Mouse (Mus musculus): ENCODE results near the gene Adamts13. TPM values are rescaled to one million over a fixed set of nuclear protein-coding genes. Genes with fewer than 3 reads are reported as not detected.

Adamts13 gene
- total RNA-seq, 2 experiments from 2014 or later, result 0.19 to 0.77 TPM

Other genes with a start within 250 kb of the Adamts13 start
- not detected in 2 replicates for gene Abo, start 108.4 kb upstream of the Adamts13 start, total RNA-seq (2015; ENCODE audit: low replicate concordance)
- gene Abo, start 108.4 kb upstream of the Adamts13 start, total RNA-seq (2017; ENCODE audit: low replicate concordance), result not detected in 2 replicates
- 2.1 and 6.1 TPM in 2 replicates for gene Surf6, start 70.5 kb upstream of the Adamts13 start, total RNA-seq (2015; ENCODE audit: low replicate concordance)
- gene Surf6, start 70.5 kb upstream of the Adamts13 start, total RNA-seq (2017; ENCODE audit: low replicate concordance), result 7.4 and 7.6 TPM in 2 replicates
- 1.3 and 4.4 TPM in 2 replicates for gene Med22, start 62.7 kb upstream of the Adamts13 start, total RNA-seq (2015; ENCODE audit: low replicate concordance)
- gene Med22, start 62.7 kb upstream of the Adamts13 start, total RNA-seq (2017; ENCODE audit: low replicate concordance), result 6.0 and 10.6 TPM in 2 replicates
- 469 and 488 TPM in 2 replicates for gene Rpl7a, start 62.7 kb upstream of the Adamts13 start, total RNA-seq (2015; ENCODE audit: low replicate concordance)
- 357 and 378 TPM in 2 replicates for gene Rpl7a, start 62.7 kb upstream of the Adamts13 start, total RNA-seq (2017; ENCODE audit: low replicate concordance)
- 14.4 and 16.9 TPM in 2 replicates for gene Surf2, start 57.0 kb upstream of the Adamts13 start, total RNA-seq (2015; ENCODE audit: low replicate concordance)
- gene Surf2, start 57.0 kb upstream of the Adamts13 start, total RNA-seq (2017; ENCODE audit: low replicate concordance), result 4.2 and 15.0 TPM in 2 replicates
- 9.6 and 34.7 TPM in 2 replicates for gene Surf1, start 56.9 kb upstream of the Adamts13 start, total RNA-seq (2015; ENCODE audit: low replicate concordance)
- gene Surf1, start 56.9 kb upstream of the Adamts13 start, total RNA-seq (2017; ENCODE audit: low replicate concordance), result 17.5 and 20.1 TPM in 2 replicates
- 24.4 and 25.7 TPM in 2 replicates for gene Surf4, start 39.5 kb upstream of the Adamts13 start, total RNA-seq (2015; ENCODE audit: low replicate concordance)
- 18.8 and 21.4 TPM in 2 replicates for gene Surf4, start 39.5 kb upstream of the Adamts13 start, total RNA-seq (2017; ENCODE audit: low replicate concordance)
- not detected in 2 replicates for gene Stkld1, start 39.4 kb upstream of the Adamts13 start, total RNA-seq (2015; ENCODE audit: low replicate concordance)
- not detected in 2 replicates for gene Stkld1, start 39.4 kb upstream of the Adamts13 start, total RNA-seq (2017; ENCODE audit: low replicate concordance)
- 2.9 and 4.8 TPM in 2 replicates for gene Rexo4, start 9.0 kb upstream of the Adamts13 start, total RNA-seq (2015; ENCODE audit: low replicate concordance)
- 17.0 and 24.2 TPM in 2 replicates for gene Rexo4, start 9.0 kb upstream of the Adamts13 start, total RNA-seq (2017; ENCODE audit: low replicate concordance)
- gene Cacfd1, start 36.5 kb downstream of the Adamts13 start, total RNA-seq (2015; ENCODE audit: low replicate concordance), result 1.2 and 4.4 TPM in 2 replicates
- 2.8 and 14.5 TPM in 2 replicates for gene Cacfd1, start 36.5 kb downstream of the Adamts13 start, total RNA-seq (2017; ENCODE audit: low replicate concordance)
- gene Slc2a6, start 54.6 kb downstream of the Adamts13 start, total RNA-seq (2015; ENCODE audit: low replicate concordance), result 1.2 and 2.5 TPM in 2 replicates
- gene Slc2a6, start 54.6 kb downstream of the Adamts13 start, total RNA-seq (2017; ENCODE audit: low replicate concordance), result 0.56 and 1.9 TPM in 2 replicates
- gene Mymk, start 98.8 kb downstream of the Adamts13 start, total RNA-seq (2015; ENCODE audit: low replicate concordance), result not detected in 2 replicates
- not detected in 2 replicates for gene Mymk, start 98.8 kb downstream of the Adamts13 start, total RNA-seq (2017; ENCODE audit: low replicate concordance)
- not detected in 2 replicates for gene Adamtsl2, start 106.0 kb downstream of the Adamts13 start, total RNA-seq (2015; ENCODE audit: low replicate concordance)
- gene Adamtsl2, start 106.0 kb downstream of the Adamts13 start, total RNA-seq (2017; ENCODE audit: low replicate concordance), result not detected in 2 replicates
- not detected in 2 replicates for gene Fam163b, start 169.1 kb downstream of the Adamts13 start, total RNA-seq (2015; ENCODE audit: low replicate concordance)
- not detected in 2 replicates for gene Fam163b, start 169.1 kb downstream of the Adamts13 start, total RNA-seq (2017; ENCODE audit: low replicate concordance)
- gene Dbh, start 191.8 kb downstream of the Adamts13 start, total RNA-seq (2015; ENCODE audit: low replicate concordance), result not detected in 2 replicates
- not detected in 2 replicates for gene Dbh, start 191.8 kb downstream of the Adamts13 start, total RNA-seq (2017; ENCODE audit: low replicate concordance)

Measured in erythroblast, adult 5-6 weeks (primary cell).